Mouse (Mus musculus) ovary, postnatal 10 days (tissue): ENCODE measurements around the gene Opcml.

Experiments
- DNase-seq: peaks from one replicate; pipeline ENCODE4 v3.0.0; 2022; ENCODE audit warnings: low spot score

Gene Opcml

DNA sequence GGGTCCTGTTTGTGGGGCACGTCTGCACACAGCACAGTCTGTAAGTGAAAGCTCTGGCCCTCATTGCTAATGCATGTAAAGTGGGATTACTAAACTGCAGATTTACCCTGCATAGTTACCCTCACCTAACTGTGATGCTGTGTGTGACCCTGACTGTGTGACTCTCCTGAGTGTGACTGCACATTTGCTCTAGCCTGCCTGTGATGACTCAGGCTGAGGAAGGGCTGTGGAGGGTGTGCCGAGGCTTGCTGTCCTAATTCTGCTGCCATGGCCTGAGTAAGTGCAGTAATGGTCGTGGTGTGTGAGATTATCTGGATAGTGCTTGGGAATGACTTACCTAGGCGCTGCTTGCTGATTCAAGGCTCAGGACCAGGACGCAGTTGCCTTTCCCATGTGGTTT lies 52.2 kb downstream of the Opcml start:
- DNase-seq = no peak

- no peak for DNase-seq
Observed at GRCm38 (mm10) chr9:27871624-27872023, 81.0 kb downstream of the Opcml start.

DNA sequence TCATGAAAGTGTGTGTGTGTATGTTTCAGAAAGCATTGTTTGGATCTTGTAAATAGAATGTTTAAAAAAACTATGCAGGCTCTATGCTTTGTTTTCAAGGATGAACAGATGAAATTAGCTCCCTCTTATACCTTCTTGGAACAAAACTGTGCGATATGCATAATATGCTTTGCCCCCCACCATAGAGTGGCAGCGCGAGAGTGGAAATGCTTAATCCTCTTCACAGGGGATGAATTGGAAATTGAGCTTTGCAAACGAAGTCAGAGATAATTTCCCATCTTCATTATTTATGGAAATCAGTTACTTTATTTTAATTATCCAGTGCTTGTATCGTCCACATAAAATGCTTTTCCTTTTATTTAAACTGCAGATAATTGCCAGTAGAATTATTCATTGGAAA lies 99.1 kb downstream of the Opcml start:
- no peak for DNase-seq

DNA sequence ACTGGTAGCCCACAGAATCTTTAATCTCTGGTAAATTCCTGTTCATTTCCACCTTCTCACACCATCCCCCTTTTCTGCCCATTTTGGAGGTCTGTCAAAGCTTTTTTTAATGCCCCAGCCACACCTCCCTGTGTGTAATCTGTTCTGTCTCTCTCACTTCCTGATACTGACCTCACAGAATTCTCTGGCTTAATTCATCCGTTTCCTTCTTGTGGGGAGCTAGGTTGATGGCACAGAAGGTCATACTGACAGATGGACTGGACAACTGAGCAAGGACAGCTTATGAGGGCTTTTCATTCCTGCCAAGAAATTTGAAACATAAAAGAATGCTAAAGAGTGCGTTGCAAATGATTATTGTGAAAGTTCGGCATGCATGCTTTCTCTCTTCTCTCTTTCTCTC lies 126.7 kb downstream of the Opcml start:
- DNase-seq = no peak

GRCm38 (mm10) chr9:27923495-27923894 lies 132.9 kb downstream of the Opcml start:
- DNase-seq = no peak

- no peak for DNase-seq
Observed at GRCm38 (mm10) chr9:27923945-27924825, 133.6 kb downstream of the Opcml start.

DNA sequence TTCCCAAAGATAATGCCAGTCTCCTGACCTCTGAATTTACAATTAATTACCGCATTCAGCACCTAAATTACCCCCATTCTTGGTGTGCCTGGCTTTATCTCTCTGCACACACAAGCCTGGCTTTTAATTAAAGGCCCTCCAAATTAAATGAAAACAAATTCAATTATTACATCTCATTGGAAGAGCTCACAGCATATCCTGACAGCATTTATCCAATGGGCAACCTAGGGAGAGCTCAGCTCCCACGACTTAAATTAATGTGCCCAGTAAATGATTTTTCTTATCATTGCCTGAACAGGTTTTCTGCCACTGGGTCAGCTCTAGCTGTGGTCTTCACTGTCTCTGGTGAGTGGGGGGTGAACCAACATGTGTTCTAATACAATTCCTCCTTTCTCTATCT lies 135.1 kb downstream of the Opcml start:
- DNase-seq = no peak

- no peak for DNase-seq
Observed at GRCm38 (mm10) chr9:27937253-27937652, 146.7 kb downstream of the Opcml start.

- DNase-seq = no peak
Observed at GRCm38 (mm10) chr9:27937660-27938059, 147.1 kb downstream of the Opcml start.

DNA sequence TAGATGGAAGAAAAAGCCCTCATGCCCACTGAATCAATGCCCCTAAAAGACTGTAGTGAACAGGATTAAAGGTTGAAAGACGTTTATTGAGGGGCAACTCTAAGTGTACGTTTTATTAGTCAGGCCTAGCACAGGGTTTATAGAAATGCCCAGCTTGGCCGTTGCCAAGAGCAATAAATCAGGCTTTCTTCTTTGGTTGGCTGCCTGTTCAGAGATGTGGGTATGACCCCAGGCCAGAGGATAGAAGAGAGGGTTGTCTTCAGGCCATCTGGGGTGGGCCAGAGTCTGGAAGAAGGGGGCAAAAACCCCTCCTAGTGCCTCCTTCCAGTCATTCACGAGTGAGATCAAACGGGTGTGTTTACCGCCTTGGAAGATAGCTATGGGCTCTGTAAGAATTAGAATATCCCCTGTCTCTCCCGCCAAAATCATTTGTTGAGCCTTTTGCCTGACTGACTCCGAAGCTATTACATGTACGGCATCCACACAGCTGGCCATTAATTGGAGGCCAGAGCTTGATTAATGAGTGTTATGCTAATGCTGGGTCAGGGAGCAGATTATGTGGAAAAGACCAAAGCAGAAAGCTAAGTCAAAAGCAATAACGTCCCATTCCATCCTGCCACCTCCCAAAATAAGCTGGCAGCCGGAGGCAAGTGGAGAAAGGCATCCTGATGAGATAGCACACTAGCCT lies 154.9 kb downstream of the Opcml start:
- DNase-seq = no peak

- DNase-seq = no peak
Observed at GRCm38 (mm10) chr9:27951110-27951509, 160.5 kb downstream of the Opcml start.

DNA sequence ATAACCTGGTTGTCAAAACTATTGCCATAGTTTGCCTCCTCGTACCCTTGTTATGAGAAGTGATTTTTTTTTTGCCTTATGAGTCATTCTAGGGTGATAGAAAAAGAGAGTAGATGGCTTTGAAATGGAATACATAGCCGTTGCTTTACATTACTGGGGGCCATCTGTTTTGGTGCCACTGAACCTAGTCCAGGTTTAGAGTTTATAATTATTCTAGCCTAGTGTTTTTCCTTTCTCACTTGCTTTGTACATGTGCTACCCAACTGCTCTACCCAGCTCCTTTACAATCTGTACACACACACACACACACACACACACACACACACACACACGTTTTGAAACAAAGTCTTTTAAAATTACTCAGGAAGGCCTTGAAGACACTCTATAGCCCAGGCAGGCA lies 171.1 kb downstream of the Opcml start:
- DNase-seq = no peak

DNA sequence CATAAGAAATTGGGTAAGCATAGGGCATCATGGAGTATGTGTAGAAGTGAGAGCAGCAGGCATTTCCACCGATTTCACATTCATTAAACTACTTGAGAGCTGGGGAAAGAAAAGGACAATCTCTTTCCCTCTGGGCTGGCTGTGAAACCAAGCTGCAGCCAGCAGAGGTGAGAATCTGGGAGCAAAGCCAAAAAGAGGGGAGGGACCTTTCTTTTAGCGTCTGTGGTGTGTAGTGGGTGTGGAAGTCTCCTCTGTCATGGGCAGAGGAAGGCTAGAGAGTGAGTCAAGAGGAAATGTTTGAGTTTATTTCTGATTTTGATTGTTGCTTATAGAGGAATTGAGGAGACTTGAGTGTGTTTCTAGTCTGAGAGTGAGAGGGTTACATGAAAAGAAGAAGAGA lies 172.8 kb downstream of the Opcml start:
- DNase-seq = no peak

DNA sequence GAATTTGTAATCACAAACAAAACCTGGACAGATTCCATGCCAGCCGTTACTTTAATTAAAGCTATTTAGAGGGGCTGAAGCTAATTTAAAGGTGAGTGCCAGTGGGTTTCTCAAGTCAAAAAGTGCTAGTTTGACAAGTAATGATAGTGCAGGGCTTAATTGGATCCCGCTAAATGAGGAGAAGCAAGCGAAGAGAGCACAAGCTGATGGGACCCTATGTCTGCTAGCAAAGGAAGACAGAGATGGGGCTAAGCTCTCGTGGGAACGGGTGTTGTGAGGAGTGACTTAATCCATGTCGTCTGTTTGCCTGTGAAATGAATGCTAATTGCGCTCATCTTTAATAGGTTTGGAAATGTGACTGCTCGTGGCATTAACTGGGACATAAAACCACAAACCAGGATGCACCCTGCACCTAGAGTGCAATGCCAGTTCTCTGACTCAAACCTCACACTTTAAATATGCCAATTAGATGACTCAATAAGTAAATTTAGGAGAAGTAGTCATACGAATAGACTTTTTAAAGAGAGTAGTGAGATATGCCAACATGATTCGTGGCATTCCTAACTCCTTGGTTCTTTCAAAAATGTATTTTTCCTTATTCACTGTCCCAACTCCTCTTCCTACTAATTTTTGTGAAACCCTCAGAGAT lies 174.5 kb downstream of the Opcml start:
- DNase-seq = no peak

GRCm38 (mm10) chr9:27968266-27968665 lies 177.7 kb downstream of the Opcml start:
- no peak for DNase-seq

- no peak for DNase-seq
Observed at GRCm38 (mm10) chr9:27972293-27972692, 181.7 kb downstream of the Opcml start.

GRCm38 (mm10) chr9:27982576-27982975 lies 192.0 kb downstream of the Opcml start:
- DNase-seq = no peak

- no peak for DNase-seq
Observed at GRCm38 (mm10) chr9:27986604-27987588, 196.3 kb downstream of the Opcml start.

DNA sequence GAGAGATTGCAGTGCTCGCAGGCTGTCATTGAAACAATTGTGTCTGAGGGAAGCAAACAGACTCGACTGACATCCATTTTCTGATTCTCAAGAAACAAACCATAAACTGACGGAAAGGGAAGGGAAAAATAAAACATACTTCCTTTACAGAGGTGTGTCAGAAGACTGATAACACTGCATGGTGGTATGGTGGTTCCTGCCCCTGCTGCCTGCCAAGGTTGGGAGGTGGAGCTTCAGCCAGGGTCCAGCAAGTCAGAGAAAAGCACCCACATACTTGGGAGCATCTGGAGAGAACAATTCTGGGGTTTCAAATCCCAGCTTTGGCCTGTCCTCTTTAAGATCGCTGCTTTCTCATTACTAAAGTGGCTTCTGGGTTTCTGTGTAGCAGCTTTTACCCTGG lies 201.0 kb downstream of the Opcml start:
- no peak for DNase-seq

- no peak for DNase-seq
Observed at GRCm38 (mm10) chr9:27996536-27996935, 206.0 kb downstream of the Opcml start.

DNA sequence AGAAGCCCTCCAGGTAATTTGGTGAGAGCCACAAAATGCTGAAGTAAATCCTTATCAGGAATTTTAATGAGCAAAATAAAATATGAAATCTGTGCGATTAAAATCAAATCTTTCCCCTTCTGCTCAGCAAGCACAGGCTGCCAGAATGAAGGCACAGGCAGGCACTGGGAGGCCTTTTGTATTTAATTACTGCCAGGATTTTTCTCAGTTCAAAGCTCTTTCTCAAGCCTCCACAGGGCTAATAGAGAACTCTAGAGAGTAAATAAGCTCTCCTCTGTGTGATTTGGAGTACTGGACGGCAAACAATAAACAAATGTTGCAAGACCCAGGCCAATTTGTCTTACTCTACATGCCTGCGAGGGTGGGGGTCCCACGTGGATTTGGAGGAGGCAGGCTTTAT lies 208.2 kb downstream of the Opcml start:
- DNase-seq = no peak

DNA sequence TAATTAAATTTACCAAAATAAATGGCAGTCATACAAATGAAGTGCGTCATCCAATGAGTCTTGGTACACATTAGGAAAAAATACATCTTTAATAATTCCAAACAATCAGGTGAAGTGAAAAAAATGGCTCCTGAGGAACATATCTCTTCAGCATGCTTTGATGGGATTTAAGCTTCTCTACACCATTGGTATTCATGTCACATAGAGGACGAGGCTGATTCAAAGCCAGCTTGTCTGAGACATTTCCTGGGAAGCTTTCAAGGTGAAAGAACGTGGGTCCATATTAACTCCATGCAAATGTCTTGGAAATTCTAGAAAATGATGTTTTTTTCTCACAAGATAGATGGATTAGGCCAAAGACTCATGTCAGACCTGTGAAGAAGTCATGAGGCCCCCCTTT lies 212.6 kb downstream of the Opcml start:
- DNase-seq = no peak
